Mouse (Mus musculus): ENCODE measurements at regions not wholly inside any gene's neighbourhood (a gene's known extent, or its start where the extent isn't known, plus 50 kb on each side); places are given as distances from the start of the nearest gene placed in this dataset.

DNA sequence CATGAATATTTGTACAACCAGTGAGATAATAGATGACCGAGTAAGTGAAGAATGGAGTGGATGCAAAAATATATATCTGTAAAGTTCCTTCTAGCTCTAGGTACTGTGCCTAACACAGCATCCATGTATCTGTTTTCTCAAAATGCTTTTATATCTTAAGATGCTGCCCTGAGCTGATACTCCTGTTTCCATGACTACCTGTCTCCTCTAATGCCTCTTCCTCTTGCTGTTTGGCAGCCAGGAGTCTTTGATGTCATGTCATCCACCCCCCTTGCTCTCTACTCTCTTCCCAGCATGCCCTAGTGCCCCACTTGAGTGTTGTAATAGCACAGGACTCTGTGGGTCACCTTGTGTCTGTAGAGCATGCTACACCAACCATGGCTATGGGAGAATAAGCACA is 95.2 kb upstream of the Id4 start:
- no peak overlapping the region for H3K4me2 ChIP-seq (ENCODE audit: insufficient read depth, low read depth, poor library complexity, severe bottlenecking)
- H3K79me2 ChIP-seq (replicated peaks; ENCODE audit: control insufficient read depth, extremely low read depth, insufficient read depth, poor library complexity, severe bottlenecking) = no peaks in the 10 kb centered on the region
- H3K9ac ChIP-seq (ENCODE audit: insufficient read depth, low read depth) = no peak overlapping the region
- no peak for DNase-seq (ENCODE audit: extremely low read depth)
- no peaks in the 10 kb centered on the region for H3K36me3 ChIP-seq (replicated peaks in 1 of 2; ENCODE audit: control insufficient read depth in 1 of 2, insufficient read depth in 1 of 2, low read length in 1 of 2)
- H3K4me1 ChIP-seq (ENCODE audit: control insufficient read depth in 1 of 2, insufficient read depth in 2 of 2) = no peaks in the 10 kb centered on the region
- TF ChIP-seq NELFE (IDR thresholded peaks at IDR 0.05; ENCODE audit: low read depth, low read length) = no peak
- TF ChIP-seq ETS1 (conservative IDR thresholded peaks at IDR 0.05; ENCODE audit: low read depth, low read length) = no peak
- no peak for TF ChIP-seq CHD2 (IDR thresholded peaks at IDR 0.05; ENCODE audit: low read length)
- TF ChIP-seq ZMIZ1 (IDR thresholded peaks at IDR 0.05; ENCODE audit: low read depth, low read length) = no peak
- TF ChIP-seq ELF1 (IDR thresholded peaks at IDR 0.05; ENCODE audit: low read depth, low read length) = no peak
- H3K4me3 ChIP-seq (replicated peaks in 1 of 3; ENCODE audit: low read depth in 2 of 3, low read length in 2 of 3, poor library complexity in 1 of 3) = no peak overlapping the region
- no peak overlapping the region for H3K27ac ChIP-seq (ENCODE audit: insufficient read depth, low read depth)
- no peaks in the 10 kb centered on the region for H3K27me3 ChIP-seq (replicated peaks)
- H3K9me3 ChIP-seq (replicated peaks; ENCODE audit: low read length) = peaks cover 56% of the 10 kb centered on the region
- in situ Hi-C loops (cut with MboI; ENCODE audit: low pct_ligation_motif_present, low pct_unique_long_range_greater_than_20kb, low sequenced_read_pairs) (no loop called here), dilution Hi-C loops (cut with MboI; ENCODE audit: extremely low pct_ligation_motif_present, extremely low pct_unique_long_range_greater_than_20kb, low sequenced_read_pairs) (no loop called here)

DNA sequence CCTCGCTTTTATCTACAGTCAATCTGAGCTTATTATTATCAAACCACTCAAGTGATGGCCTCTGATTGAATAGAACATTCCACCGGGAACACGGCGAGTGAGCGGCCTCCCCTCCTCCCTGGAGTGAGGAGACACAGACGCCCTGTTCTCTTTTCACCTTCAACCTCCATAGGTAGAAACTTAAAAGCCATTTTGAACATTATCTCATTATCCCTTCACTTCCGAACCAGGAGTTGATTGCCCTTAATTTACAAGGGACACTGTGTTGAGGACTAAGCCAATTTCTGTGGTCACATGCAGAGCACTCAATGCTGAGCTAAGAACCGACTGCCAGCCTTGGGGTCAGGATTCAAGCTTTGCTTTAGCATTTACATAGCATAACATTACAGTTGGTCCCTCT is 93.1 kb upstream of the Id4 start:
- Histone ChIP-seq H3K9ac (ENCODE audit: insufficient read depth, low read depth) (no peak overlapping the region), H3K4me1 (ENCODE audit: control insufficient read depth in 1 of 2, insufficient read depth in 2 of 2) (no peaks in the 10 kb centered on the region), H3K4me3 (replicated peaks in 1 of 3; ENCODE audit: low read depth in 2 of 3, low read length in 2 of 3, poor library complexity in 1 of 3) (no peak overlapping the region), H3K36me3 (replicated peaks in 1 of 2; ENCODE audit: control insufficient read depth in 1 of 2, insufficient read depth in 1 of 2, low read length in 1 of 2) (no peaks in the 10 kb centered on the region), H3K27me3 (replicated peaks) (no peaks in the 10 kb centered on the region), H3K9me3 (replicated peaks; ENCODE audit: low read length) (peaks cover 62% of the 10 kb centered on the region), H3K4me2 (ENCODE audit: insufficient read depth, low read depth, poor library complexity, severe bottlenecking) (no peak overlapping the region), H3K79me2 (replicated peaks; ENCODE audit: control insufficient read depth, extremely low read depth, insufficient read depth, poor library complexity, severe bottlenecking) (no peaks in the 10 kb centered on the region), H3K27ac (ENCODE audit: insufficient read depth, low read depth) (no peak overlapping the region)
- DNase-seq (ENCODE audit: extremely low read depth) = no peak
- no peak for TF ChIP-seq MAFK (IDR thresholded peaks at IDR 0.05; ENCODE audit: insufficient replicate concordance, low read length)
- no peak for TF ChIP-seq EP300 (IDR thresholded peaks at IDR 0.05; ENCODE audit: low read length)
- TF ChIP-seq MXI1 (IDR thresholded peaks at IDR 0.05; ENCODE audit: low read depth, low read length) = no peak
- TF ChIP-seq ZC3H11A (IDR thresholded peaks at IDR 0.05; ENCODE audit: low read depth, low read length) = no peak
- TF ChIP-seq RCOR1 (conservative IDR thresholded peaks at IDR 0.05; ENCODE audit: low read depth, low read length) = no peak
- dilution Hi-C loops (cut with MboI; ENCODE audit: extremely low pct_ligation_motif_present, extremely low pct_unique_long_range_greater_than_20kb, low sequenced_read_pairs) (no loop called here), in situ Hi-C loops (cut with MboI; ENCODE audit: low pct_ligation_motif_present, low pct_unique_long_range_greater_than_20kb, low sequenced_read_pairs) (no loop called here)

DNA sequence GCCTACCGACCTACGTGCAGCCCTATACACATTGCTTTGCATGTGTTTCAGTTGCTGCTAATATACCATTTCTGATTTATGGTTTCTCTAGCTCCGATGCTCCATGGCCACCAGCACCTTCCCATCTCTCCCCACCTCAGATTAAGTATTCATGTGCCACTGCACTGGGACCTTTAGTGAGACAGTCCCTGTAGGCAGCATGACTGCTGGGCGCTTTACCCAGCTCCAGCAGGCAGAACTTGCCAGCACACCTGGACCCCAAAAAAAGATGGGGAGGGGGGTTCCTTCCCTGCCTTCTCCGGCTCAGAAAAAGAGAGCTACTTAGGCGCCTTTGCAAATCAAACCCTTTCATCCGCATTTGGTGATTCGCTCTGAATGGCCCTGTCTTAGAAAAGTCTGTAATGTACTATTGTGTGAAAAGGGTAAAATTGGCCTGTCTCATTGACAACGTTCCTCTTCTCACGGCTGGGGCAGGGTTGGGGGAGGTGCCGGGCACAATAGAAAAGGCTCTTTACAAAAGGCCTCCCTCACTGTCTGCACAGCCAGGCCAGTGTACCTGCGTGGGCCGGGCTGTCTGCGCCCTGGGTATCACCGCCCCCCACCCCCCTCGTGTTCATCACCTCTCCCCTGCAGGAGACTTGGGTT is 89.6 kb upstream of the Id4 start:
- Histone ChIP-seq H3K27me3 (replicated peaks) (no peaks in the 10 kb centered on the region), H3K9ac (ENCODE audit: insufficient read depth, low read depth) (no peak overlapping the region), H3K4me1 (ENCODE audit: control insufficient read depth in 1 of 2, insufficient read depth in 2 of 2) (no peaks in the 10 kb centered on the region), H3K9me3 (replicated peaks; ENCODE audit: low read length) (peaks cover 58% of the 10 kb centered on the region), H3K4me2 (ENCODE audit: insufficient read depth, low read depth, poor library complexity, severe bottlenecking) (no peak overlapping the region), H3K4me3 (replicated peaks in 1 of 3; ENCODE audit: low read depth in 2 of 3, low read length in 2 of 3, poor library complexity in 1 of 3) (no peak overlapping the region), H3K79me2 (replicated peaks; ENCODE audit: control insufficient read depth, extremely low read depth, insufficient read depth, poor library complexity, severe bottlenecking) (no peaks in the 10 kb centered on the region), H3K27ac (ENCODE audit: insufficient read depth, low read depth) (no peak overlapping the region), H3K36me3 (replicated peaks in 1 of 2; ENCODE audit: control insufficient read depth in 1 of 2, insufficient read depth in 1 of 2, low read length in 1 of 2) (no peaks in the 10 kb centered on the region)
- no peak for TF ChIP-seq IRF4 (IDR thresholded peaks at IDR 0.05; ENCODE audit: low read depth, low read length)
- no peak for TF ChIP-seq POLR2AphosphoS2 (IDR thresholded peaks at IDR 0.05; ENCODE audit: low read depth, low read length)
- TF ChIP-seq MAZ (IDR thresholded peaks at IDR 0.05; ENCODE audit: low read depth, low read length) = no peak
- TF ChIP-seq CHD1 (IDR thresholded peaks at IDR 0.05; ENCODE audit: low read depth, low read length) = no peak
- TF ChIP-seq SMC3 (IDR thresholded peaks at IDR 0.05; ENCODE audit: low read depth, low read length) = no peak
- TF ChIP-seq UBTF (IDR thresholded peaks at IDR 0.05; ENCODE audit: low read depth, low read length) = no peak
- TF ChIP-seq RCOR1 (conservative IDR thresholded peaks at IDR 0.05; ENCODE audit: low read depth, low read length) = no peak
- no peak for TF ChIP-seq CHD2 (IDR thresholded peaks at IDR 0.05; ENCODE audit: low read length)
- no peak for TF ChIP-seq NRF1 (IDR thresholded peaks at IDR 0.05; ENCODE audit: low read depth, low read length)
- no peak for TF ChIP-seq SIN3A (IDR thresholded peaks at IDR 0.05; ENCODE audit: low read length)
- no peak for TF ChIP-seq MAX (IDR thresholded peaks at IDR 0.05; ENCODE audit: low read length)
- no peak for TF ChIP-seq TBP (conservative IDR thresholded peaks at IDR 0.05; ENCODE audit: low read depth, low read length)
- TF ChIP-seq USF2 (conservative IDR thresholded peaks at IDR 0.05; ENCODE audit: low read depth, low read length) = no peak
- no peak for TF ChIP-seq KAT2A (IDR thresholded peaks at IDR 0.05; ENCODE audit: insufficient replicate concordance, low read length)
- TF ChIP-seq MYC (IDR thresholded peaks at IDR 0.05; ENCODE audit: low read depth, low read length) = no peak
- no peak for TF ChIP-seq GABPA (IDR thresholded peaks at IDR 0.05; ENCODE audit: insufficient replicate concordance, low read depth, low read length)
- TF ChIP-seq MAFK (IDR thresholded peaks at IDR 0.05; ENCODE audit: insufficient replicate concordance, low read length) = no peak
- dilution Hi-C loops (cut with MboI; ENCODE audit: extremely low pct_ligation_motif_present, extremely low pct_unique_long_range_greater_than_20kb, low sequenced_read_pairs) = no loop called here
- in situ Hi-C loops (cut with MboI; ENCODE audit: low pct_ligation_motif_present, low pct_unique_long_range_greater_than_20kb, low sequenced_read_pairs) = no loop called here
- DNase-seq (ENCODE audit: extremely low read depth) = no peak
